Mouse (Mus musculus) thymus, adult 2 months (tissue): ENCODE measurements around the gene Slc1a5. TPM values are rescaled to one million over a fixed set of nuclear protein-coding genes. Genes with fewer than 3 reads are reported as not detected.
A peak's percentile ranks its signal among the peaks of the same experiment; 100 is the strongest.

ENCODE experiments used
- DNase-seq: peaks from one replicate; pipeline ENCODE4 v3.0.0; 2021
- H3K27ac ChIP-seq: fragments of 200-500 bp; 2 replicates; pipeline ENCODE4 v1.5.1; 2012; ENCODE audit warnings: low read length, control low read depth; ENCODE audit not compliant: control insufficient read depth, insufficient read depth
- H3K27me3 ChIP-seq: fragments of 200-500 bp; 2 replicates; pipeline ENCODE4 v1.6.1; 2012; ENCODE audit warnings: mild to moderate bottlenecking, low read length, moderate library complexity, mixed read lengths; ENCODE audit not compliant: control insufficient read depth, insufficient read depth
- H3K36me3 ChIP-seq: fragments of 200-500 bp; 2 replicates; pipeline ENCODE4 v1.6.1; 2012; ENCODE audit warnings: mild to moderate bottlenecking, low read length, moderate library complexity; ENCODE audit not compliant: control insufficient read depth, insufficient read depth
- H3K4me1 ChIP-seq: fragments of 200-500 bp; replicated peaks from 2 replicates; pipeline ENCODE4 v1.6.1; 2012; ENCODE audit warnings: low read length; ENCODE audit not compliant: control insufficient read depth, insufficient read depth
- H3K4me3 ChIP-seq: fragments of 200-500 bp; 2 replicates; pipeline ENCODE4 v1.5.1; 2012; ENCODE audit warnings: mild to moderate bottlenecking, low read length, control low read depth, moderate library complexity; ENCODE audit not compliant: control insufficient read depth, insufficient read depth
- CTCF ChIP-seq: fragments of 200-500 bp; IDR thresholded peaks from 2 replicates; pipeline ENCODE4 v1.5.1; 2012; ENCODE audit warnings: mild to moderate bottlenecking, control low read depth, low read length, moderate library complexity, borderline replicate concordance; ENCODE audit not compliant: control insufficient read depth, poor library complexity, insufficient read depth; ENCODE audit errors: extremely low read depth
- POLR2A ChIP-seq: fragments of 200-500 bp; IDR thresholded peaks from 2 replicates; pipeline ENCODE4 v1.6.1; 2012; ENCODE audit warnings: mild to moderate bottlenecking, low read length, control low read depth, moderate library complexity; ENCODE audit not compliant: control insufficient read depth, poor library complexity, insufficient read depth; ENCODE audit errors: extremely low read depth
- WGBS: fragments of 180-500 bp; shearing (Covaris S2); methylation state at CpG from one replicate; pipeline ENCODE4 v1.1.7; 2018; 5-methylcytosine and 5-hydroxymethylcytosine counted together
- polyA plus RNA-seq: library from polyadenylated mRNA; depleted of rRNA; stranded (reverse); fragments of >200 nt; gene quantifications from 2 replicates; pipeline ENCODE4 v1.2.3, GENCODE M21; 2012

The Slc1a5 gene
- polyA plus RNA-seq, 1 experiment: 254 TPM

- no peak overlapping the region for H3K27ac ChIP-seq
- H3K4me3 ChIP-seq: no peak overlapping the region
- DNase-seq: peak; percentile 51
- TF ChIP-seq POLR2A (no peak), CTCF (no peak)
- H3K4me1 ChIP-seq: no peaks in the 10 kb centered on the region
- peaks cover 17% of the 10 kb centered on the region; the same call in 1 of the 2 replicates for H3K36me3 ChIP-seq
- no peaks in the 10 kb centered on the region for H3K27me3 ChIP-seq
- WGBS: 64% methylated on average over 3 of the region's 3 CpGs
Measured at GRCm38 (mm10) chr7:16746093-16746492, 35.0 kb upstream of the Slc1a5 start.

GRCm38 (mm10) chr7:16747656-16748055, 33.5 kb upstream of the Slc1a5 start:
- Histone ChIP-seq H3K4me3 (no peak overlapping the region), H3K4me1 (no peaks in the 10 kb centered on the region), H3K27ac (no peak overlapping the region), H3K36me3 (peaks cover 17% of the 10 kb centered on the region; the same call in 1 of the 2 replicates), H3K27me3 (no peaks in the 10 kb centered on the region)
- WGBS: 98% methylated on average over 6 of the region's 6 CpGs
- DNase-seq: no peak
- no peak for TF ChIP-seq POLR2A

GRCm38 (mm10) chr7:16752016-16752415, 29.1 kb upstream of the Slc1a5 start:
- H3K36me3 ChIP-seq: peaks cover 9% of the 10 kb centered on the region; the same call in 1 of the 2 replicates
- no peaks in the 10 kb centered on the region for H3K4me1 ChIP-seq
- no peak overlapping the region for H3K27ac ChIP-seq
- WGBS: 84% methylated on average over 12 of the region's 12 CpGs
- no peak overlapping the region for H3K4me3 ChIP-seq
- TF ChIP-seq CTCF (no peak), POLR2A (no peak)
- no peaks in the 10 kb centered on the region for H3K27me3 ChIP-seq
- DNase-seq: no peak

GRCm38 (mm10) chr7:16755362-16756017, 25.6 kb upstream of the Slc1a5 start:
- no peak for DNase-seq
- WGBS: 77% methylated on average over 17 of the region's 17 CpGs
- H3K27ac ChIP-seq: no peak overlapping the region
- no peaks in the 10 kb centered on the region for H3K36me3 ChIP-seq
- peaks cover 7% of the 10 kb centered on the region for H3K4me1 ChIP-seq
- H3K4me3 ChIP-seq: no peak overlapping the region
- no peaks in the 10 kb centered on the region for H3K27me3 ChIP-seq
- no peak for TF ChIP-seq CTCF
- TF ChIP-seq POLR2A: no peak

GRCm38 (mm10) chr7:16758872-16759574, 22.1 kb upstream of the Slc1a5 start:
- Histone ChIP-seq H3K36me3 (no peaks in the 10 kb centered on the region), H3K27ac (no peak overlapping the region), H3K4me3 (no peak overlapping the region), H3K27me3 (no peaks in the 10 kb centered on the region), H3K4me1 (peaks cover 20% of the 10 kb centered on the region)
- no peak for DNase-seq
- TF ChIP-seq POLR2A: no peak
- no peak for TF ChIP-seq CTCF
- 77% methylated on average over 10 of the region's 11 CpGs for WGBS

- TF ChIP-seq CTCF (no peak), POLR2A (no peak)
- Histone ChIP-seq H3K4me3 (no peak overlapping the region), H3K4me1 (peaks cover 25% of the 10 kb centered on the region), H3K36me3 (no peaks in the 10 kb centered on the region), H3K27me3 (no peaks in the 10 kb centered on the region), H3K27ac (no peak overlapping the region)
- WGBS: 18% methylated on average over 8 of the region's 8 CpGs
- no peak for DNase-seq
Measured at GRCm38 (mm10) chr7:16760292-16760691, 20.8 kb upstream of the Slc1a5 start.
